Mouse (Mus musculus) adrenal gland, postnatal 36 days (tissue): ENCODE measurements at regions not wholly inside any gene's neighbourhood (a gene's known extent, or its start where the extent isn't known, plus 50 kb on each side); places are given as distances from the start of the nearest gene placed in this dataset.

Source experiments
- DNase-seq, 2 experiments: peaks; one replicate each; pipeline ENCODE4 v3.0.0; 2021; ENCODE audit warnings: mixed read lengths in 1 of 2

DNA sequence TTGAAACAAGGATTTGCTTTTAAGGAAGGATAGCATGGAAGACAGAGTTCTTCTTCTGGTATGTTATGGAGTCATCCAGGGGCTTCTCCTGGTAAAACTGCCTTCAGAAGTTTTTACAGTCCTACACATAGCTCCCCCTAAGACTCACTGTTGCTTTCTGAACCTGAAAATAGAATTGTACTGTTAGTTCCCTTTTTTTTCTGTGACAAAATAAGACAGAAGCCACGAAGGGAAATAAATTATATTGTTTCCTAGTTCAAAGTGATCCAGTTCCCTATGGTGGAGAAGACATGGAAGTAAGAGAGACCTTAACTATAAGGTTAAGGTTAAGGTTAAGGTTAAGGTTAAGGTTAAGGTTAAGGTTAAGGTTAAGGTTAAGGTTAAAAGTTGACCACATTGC is 251.5 kb upstream of the Kcnj16 start:
- DNase-seq = no peak

DNA sequence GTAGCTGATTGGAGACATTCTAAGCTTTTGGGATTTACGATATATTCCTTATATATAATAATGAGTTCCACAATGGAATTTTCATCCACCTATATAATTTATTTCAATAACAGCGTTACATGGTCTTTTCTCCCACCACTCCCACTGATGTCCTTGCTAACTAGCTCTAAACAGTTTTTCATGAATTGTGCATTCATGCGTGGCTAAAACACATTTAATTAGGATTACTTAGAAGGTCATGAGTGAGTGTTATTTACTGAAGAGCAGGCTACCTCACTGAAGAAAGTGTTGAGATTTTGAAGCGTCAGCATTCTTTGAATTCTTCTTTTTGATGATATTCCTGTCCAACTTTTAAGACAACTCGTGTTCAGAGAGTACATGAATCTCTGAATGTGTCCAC is 245.1 kb upstream of the Kcnj16 start:
- no peak for DNase-seq

- DNase-seq = no peak
Measured at GRCm38 (mm10) chr11:110723971-110724370, 243.9 kb upstream of the Kcnj16 start.

DNA sequence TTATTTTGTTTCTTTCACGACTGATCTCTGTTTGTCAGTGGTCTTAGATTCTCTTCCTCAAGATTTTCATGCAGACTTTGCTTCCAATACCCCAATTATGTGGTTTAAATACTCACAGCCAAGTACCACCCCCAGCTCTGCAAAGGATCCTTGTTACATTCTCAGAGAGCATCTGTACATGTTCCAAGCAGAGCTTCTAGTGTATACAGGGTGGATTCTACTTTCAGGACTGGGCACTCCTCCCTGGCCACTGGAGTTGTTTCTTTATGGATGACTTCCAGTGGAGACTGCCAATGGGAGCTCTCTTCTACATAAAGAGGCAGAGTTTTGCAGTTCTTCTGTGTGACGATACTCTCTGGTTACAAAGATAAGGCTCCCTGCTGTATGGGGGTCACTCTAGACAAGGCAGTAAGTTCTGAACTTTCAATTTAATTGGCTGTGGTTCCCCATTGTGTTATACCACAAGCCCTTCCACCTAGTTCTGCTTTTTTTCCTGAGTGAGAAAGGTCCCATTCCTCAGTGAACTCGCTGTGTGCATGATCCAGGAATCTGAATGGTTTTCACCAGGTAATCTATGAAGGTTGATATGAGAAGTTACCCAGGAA is 240.4 kb upstream of the Kcnj16 start:
- DNase-seq = no peak

- no peak for DNase-seq
Measured at GRCm38 (mm10) chr11:110731510-110731909, 236.3 kb upstream of the Kcnj16 start.

DNA sequence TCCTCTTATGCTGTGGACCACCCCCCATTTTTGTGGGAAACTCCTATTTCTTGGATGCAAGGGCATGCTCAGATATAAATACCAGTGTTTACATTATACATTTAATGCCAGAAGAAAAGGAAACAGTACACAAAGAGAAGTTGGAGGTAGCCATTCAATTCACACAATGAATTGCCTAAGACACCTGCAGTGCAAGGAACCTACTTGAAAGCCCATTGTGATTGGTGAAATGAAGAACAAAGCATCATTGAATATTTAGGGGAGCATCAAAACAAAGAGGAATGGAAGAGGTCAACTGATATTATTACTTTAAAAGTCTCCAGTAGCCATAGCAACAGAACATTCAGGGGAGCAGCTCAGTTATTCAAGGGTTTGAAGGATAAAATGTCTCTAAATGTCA is 193.7 kb upstream of the Kcnj16 start:
- no peak for DNase-seq

DNA sequence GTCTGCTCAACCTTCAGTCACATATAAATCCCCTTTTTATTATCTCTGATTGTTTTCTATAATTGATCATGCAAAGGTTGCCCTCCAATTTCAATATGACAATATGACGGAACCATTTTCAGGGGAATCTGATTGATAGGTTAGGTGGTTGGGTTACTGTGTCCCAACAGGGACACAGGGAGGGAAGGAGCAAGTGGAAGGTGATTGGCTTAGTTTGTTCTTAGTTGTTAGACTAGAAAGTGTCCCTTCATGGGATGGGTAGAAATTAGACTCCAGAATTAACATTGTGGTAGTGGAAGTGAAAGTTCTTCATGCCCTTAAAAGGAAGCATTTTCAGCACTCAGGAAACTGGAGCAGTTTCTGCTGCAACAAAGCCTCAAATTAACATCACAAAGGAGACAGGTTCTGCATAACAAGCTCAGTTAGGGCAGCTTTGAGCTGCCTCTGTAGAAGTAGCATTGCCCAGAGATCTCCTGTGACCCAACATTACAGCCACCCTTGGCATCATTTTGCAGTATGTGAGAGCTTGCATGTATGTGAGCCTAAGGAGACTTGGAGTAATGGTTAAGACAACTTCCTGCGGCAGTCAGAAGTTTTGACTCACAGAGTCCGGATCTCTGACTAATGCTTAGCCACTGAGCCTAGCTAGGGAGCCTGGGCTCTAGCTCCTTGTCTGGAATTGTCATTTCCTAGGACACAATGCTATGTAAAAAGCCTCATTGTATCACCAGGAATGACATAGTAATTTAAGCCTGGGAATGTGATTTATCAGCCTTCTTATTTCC is 186.1 kb upstream of the Kcnj16 start:
- DNase-seq = no peak

- DNase-seq = no peak
Measured at GRCm38 (mm10) chr11:110789537-110789936, 178.3 kb upstream of the Kcnj16 start.

DNA sequence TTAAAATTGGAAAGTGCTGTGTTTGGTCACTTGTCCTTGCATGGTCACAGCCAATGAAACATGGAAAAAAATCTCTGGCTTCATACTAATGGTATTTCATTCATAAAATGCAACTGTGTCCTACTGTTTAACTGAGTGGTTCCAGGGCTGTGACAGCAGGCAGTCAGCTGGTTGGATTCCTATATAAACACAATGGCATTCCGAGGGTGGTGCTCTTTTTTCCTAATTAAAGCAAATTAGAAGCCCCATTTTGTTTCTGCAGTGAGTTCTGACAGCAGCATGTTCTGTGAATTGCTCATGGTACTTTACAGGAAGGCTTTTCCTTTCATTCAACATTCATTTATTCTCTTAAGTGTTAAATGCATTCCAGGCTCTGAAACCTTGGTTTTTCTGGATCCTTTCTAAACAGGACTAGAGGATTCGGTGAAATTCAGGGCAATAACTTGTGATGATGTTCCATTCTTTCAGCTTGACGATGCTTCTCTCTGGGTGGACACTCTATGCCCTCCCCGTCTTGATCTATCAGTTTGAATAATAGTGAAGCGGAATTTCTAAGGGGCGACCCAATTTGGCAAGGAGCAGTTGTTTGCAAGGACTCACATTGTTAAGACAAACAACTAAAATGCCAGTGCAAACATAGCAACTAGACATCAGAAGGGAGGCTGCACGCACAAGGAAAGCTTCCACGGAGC is 167.8 kb upstream of the Kcnj16 start:
- no peak for DNase-seq

DNA sequence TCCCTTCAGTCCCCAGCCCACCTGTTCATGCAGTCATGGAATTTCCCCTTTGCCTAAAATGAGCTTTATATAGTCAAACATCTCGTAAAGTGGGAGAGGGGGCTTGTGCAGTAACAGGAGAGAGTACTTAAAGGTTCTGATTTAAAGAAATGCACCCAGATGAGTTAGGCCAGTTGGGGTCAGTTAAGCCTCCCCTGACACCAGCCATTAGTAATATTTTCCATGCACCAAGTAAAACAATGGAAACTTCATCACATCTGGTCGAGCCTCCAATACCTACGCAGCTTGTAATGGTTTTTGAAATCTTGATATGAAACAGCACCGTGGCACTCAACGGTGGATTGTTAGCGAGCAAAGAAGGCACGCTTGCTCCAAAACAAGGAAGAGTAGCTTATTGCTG is 165.8 kb upstream of the Kcnj16 start:
- DNase-seq = no peak

DNA sequence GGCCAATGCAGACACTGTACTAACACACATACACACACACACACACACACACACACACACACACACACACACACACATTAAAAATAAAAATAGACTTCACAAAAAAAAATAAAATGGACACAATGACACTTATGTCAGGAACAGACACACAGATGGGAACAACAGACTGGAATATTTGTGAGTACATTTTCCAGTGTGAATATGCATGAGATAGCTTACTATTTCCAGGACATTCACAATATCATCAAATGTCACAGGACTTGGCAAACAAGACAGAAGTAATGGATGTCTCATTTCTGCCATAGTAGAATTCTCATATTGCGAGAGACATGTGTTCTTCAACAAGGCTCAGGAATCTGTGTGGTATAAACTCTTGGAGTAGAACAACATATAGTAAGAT is 163.8 kb upstream of the Kcnj16 start:
- DNase-seq = no peak

GRCm38 (mm10) chr11:110813137-110813536 is 154.7 kb upstream of the Kcnj16 start:
- DNase-seq = no peak

GRCm38 (mm10) chr11:110814732-110815131 is 153.1 kb upstream of the Kcnj16 start:
- no peak for DNase-seq

DNA sequence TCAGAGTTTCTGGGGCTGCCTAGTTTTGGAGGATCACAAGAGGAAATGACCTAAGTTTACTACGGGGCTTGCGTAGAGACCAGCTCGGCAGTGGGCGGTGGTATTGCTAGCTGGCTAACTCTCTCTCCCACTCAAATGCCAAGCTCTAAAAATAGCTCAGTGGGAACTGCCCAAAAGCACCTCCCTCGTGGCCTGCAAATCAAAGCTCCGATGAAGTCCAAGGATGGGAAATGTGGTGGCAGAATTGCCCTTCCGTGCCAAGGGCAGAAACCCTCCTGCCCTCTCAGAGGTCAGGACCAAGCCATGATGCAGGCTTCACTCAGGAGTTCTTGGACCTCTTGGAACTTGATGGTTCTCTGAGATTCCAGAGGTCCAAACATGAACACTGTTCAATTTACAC is 152.6 kb upstream of the Kcnj16 start:
- DNase-seq = no peak

GRCm38 (mm10) chr11:110828584-110828983 is 139.2 kb upstream of the Kcnj16 start:
- no peak for DNase-seq

DNA sequence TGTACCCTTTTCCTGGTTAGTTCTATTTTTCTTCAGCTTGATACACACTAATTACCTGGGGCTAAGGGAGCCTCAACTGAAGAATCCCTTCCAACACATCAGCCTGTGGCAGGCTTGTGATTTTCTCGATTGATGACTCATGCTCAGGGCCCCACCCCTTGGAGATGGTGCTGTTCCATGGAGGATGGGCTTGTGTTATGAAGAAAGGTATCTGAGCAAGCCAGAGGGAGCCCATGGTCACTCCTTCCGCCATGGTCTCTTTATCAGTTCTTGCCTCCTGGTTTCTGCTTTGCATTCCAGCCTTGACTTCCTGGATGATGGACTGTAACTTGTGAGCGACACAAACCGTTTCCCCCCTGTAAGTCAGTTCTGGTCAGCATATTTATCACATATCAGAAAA is 131.1 kb upstream of the Kcnj16 start:
- DNase-seq = no peak

GRCm38 (mm10) chr11:110839316-110839715 is 128.5 kb upstream of the Kcnj16 start:
- no peak for DNase-seq

GRCm38 (mm10) chr11:110868319-110868718 is 99.5 kb upstream of the Kcnj16 start:
- no peak for DNase-seq

GRCm38 (mm10) chr11:110870133-110870532 is 97.7 kb upstream of the Kcnj16 start:
- DNase-seq = no peak

DNA sequence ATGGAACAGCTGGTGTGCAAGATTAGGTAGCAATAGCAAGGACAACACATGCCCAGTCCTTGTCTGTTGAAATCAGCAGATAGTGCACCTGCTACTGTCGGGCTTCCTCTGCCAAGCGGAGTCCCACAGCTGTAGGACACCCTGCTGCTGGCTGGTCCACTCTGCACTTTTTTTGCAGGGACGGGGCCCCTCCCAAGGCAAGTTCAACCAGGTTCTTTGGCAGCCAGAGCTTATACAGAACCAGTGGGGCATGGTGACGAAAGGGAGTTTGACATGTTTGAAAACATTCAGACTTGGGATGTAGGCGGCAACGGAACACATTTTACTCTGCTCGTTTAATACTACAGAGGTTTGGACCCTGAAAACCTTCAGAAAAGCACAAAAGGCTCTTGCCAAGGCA is 93.2 kb upstream of the Kcnj16 start:
- no peak for DNase-seq

DNA sequence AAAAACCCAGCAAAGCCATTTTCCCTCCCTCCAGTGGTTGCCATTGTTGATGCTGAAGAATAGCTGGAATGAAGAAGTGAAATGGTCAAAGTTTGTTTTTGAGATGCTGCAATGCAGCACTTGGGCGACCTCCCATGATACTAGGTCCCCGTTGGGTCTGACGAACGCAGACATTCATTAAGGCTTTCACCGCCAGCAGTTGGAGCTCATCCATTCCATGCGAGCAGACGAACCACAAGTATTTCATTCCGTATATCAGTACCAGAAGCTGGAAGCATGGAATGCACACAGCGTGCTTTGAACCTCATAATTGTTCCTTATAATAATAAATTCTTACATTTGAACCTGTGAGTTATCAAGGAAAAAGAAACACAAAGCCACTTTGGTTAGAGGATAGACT is 86.9 kb upstream of the Kcnj16 start:
- no peak for DNase-seq

DNA sequence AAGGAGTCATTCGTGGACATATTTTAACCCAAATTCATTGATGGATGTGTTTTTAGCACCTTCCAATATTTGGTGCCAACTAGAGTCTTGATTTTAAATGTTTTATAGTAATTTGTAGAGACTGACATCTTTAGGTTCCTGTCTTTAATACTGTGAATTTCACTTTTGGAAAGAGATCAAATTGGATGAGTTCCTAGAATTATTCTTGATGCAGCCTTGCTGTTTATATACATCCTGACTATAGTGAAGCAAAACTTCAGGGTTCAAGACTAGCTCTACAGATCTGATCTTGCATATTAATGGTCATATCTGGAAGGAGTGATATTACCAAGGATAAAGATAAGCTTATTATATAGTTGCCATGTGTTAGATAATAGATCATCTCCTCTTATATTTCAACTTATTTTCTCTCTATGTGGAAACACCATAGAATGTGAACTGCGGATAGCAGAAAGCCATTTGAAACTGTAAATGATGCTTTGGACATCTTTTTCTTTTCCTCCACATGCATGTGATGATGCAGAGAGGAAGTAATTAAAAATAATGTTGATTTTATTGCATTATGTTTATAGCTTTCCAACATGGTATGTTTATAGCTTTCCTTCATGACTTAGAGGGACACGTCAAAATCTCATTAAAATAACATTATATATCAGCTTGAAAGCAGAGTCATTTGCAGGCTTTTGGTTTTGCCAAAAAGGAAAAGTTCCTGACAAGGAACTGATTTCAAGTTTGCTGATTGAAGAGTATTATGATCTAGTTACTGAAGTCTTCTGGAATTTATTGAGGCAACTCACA is 78.3 kb upstream of the Kcnj16 start:
- DNase-seq = no peak

DNA sequence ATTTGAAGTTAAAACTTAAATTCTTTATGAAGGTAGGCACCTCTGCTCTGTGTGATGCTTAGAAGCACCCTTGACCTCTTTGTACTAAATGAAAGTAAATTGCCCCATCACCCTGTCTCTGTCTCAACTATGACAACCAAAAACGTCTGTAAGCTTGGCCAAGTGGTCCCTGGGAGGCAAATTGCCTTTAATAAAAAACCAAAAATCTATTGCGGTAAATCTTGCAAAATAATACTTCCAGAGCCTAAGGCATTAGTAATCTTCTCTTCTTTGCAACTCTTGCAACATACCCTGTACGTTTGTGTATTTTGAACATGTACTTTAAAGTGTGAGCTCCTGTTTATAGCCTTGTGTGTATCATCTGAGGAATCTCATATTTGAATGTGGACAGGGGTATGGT is 77.4 kb upstream of the Kcnj16 start:
- DNase-seq = no peak
